Mouse (Mus musculus) olfactory bulb, adult 2 months (tissue): ENCODE data around the gene Rpl18a. TPM values are rescaled to one million over a fixed set of nuclear protein-coding genes. Genes with fewer than 3 reads are reported as not detected.
A peak's percentile ranks its signal among the peaks of the same experiment; 100 is the strongest.

ENCODE experiments used
- H3K27ac ChIP-seq: fragments of 200-500 bp; 2 replicates; pipeline ENCODE4 v1.5.1; 2012; ENCODE audit warnings: low read depth, low read length; ENCODE audit not compliant: insufficient read depth
- H3K4me1 ChIP-seq: fragments of 200-500 bp; 2 replicates; pipeline ENCODE4 v1.6.1; 2012; ENCODE audit warnings: low read length; ENCODE audit not compliant: control insufficient read depth, insufficient read depth
- H3K4me3 ChIP-seq: fragments of 200-500 bp; 2 replicates; pipeline ENCODE4 v1.5.1; 2012; ENCODE audit warnings: mild to moderate bottlenecking, low read depth, low read length, moderate library complexity; ENCODE audit not compliant: insufficient read depth
- CTCF ChIP-seq: fragments of 200-500 bp; IDR thresholded peaks from 2 replicates; pipeline ENCODE4 v1.5.1; 2012; ENCODE audit warnings: low read depth, mild to moderate bottlenecking, low read length, moderate library complexity; ENCODE audit not compliant: insufficient read depth
- POLR2A ChIP-seq: fragments of 200-500 bp; IDR thresholded peaks from 2 replicates; pipeline ENCODE4 v1.6.1; 2012; ENCODE audit warnings: mild to moderate bottlenecking, low read depth, low read length, moderate library complexity; ENCODE audit not compliant: insufficient read depth
- WGBS: fragments of 180-500 bp; shearing (Covaris S2); methylation state at CpG from one replicate; pipeline ENCODE4 v1.1.7; 2018; 5-methylcytosine and 5-hydroxymethylcytosine counted together
- polyA plus RNA-seq: library from polyadenylated mRNA; stranded (reverse); fragments of >200 nt; gene quantifications from 2 replicates; pipeline ENCODE4 v1.2.4, GENCODE M21; 2012; ENCODE audit warnings: low replicate concordance; ENCODE audit not compliant: missing spikeins, insufficient read depth, insufficient read length

Gene Rpl18a
- 776 and 1,161 TPM in 2 replicates for polyA plus RNA-seq

DNA sequence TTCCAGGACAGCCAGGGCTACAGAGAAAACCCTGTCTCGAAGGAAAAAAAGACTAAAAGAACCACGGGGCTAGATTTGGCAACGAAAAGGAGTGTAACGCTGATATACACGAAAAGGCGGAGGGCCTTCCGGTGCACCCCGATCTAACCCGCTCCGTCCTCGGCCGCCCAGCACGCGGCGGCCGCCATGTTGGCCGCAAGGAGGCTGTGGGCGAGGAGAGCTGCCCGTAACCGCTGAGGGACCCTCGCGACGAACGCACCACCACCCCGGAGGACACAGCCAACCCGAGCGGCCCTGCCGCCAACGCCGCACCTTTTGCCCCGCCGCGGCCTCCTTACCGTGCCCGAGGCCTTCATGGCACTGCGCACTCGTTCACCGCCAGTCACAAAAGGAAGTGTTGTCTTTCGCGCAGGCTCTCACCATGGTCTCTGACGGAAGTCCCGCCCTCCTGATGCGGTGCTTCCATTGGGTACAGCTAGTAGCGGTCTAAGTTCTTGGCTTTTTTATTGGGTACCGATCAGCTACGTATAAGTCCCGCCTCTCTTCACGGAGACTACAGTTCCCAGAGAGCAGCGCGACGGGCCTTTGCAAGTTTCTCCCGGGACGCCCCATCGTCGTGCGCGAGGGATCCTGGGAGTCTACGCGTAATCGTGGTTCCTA, at the start of gene Rpl18a:
Gene Rpl18a, minus strand, starts transcription at position 392 of the 660 bp plus-strand sequence.
- TF ChIP-seq POLR2A, result peak; percentile 74
- no peak for TF ChIP-seq CTCF
- Histone ChIP-seq H3K27ac (peak within 1 kb of the TSS; percentile 70; the same call in 1 of the 2 replicates), H3K4me3 (peak within 1 kb of the TSS; percentile 85), H3K4me1 (peaks cover 12% of the 10 kb centered on the region)
- WGBS, result under 1% methylated on average over 60 of the region's 60 CpGs

DNA sequence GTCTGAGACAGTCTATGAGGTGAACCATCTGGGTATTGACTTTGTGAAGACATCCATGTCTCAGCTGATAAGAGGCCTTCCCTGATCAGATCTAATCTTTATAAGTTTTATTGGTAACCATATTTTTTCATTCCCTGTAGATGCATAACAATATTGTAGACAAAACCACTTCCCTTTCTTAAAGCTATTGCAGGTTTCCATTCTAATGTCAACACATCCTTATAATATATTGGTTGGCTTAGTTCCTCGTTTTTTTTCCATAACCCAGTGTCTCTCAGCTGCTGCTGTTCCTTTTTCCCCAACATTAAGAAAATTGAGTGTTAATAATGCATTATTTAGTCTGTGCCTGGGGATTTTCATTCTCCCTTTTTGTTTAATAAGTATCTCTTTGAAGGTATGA, 46.0 kb upstream of the Rpl18a start:
- Histone ChIP-seq H3K4me3 (no peak overlapping the region), H3K4me1 (no peaks in the 10 kb centered on the region), H3K27ac (no peak overlapping the region)
- 30% methylated on average over 1 of the region's 1 CpGs for WGBS
- no peak for TF ChIP-seq POLR2A
- TF ChIP-seq CTCF, result no peak

DNA sequence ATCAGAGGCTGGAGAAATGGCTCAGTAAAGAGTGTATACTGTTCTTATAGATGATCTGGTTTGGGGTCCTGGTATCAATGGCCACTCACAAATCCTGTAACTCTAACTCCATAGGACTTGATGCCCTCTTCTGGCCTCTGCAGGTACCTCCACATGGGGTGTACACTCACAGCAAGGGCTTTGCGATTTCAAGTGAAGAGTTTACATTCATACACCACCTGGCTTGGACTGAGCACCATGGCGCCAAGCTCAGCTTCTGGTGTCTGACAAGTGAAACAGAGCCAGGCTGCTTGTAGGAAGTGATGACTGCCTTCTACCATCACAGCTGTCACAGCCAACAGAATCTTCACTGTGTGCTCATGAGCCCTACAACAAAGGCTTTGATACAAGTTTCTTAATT, 44.3 kb upstream of the Rpl18a start:
- Histone ChIP-seq H3K4me3 (no peak overlapping the region), H3K27ac (no peak overlapping the region), H3K4me1 (no peaks in the 10 kb centered on the region)
- TF ChIP-seq CTCF (no peak), POLR2A (no peak)
- 72% methylated on average over 2 of the region's 2 CpGs for WGBS

DNA sequence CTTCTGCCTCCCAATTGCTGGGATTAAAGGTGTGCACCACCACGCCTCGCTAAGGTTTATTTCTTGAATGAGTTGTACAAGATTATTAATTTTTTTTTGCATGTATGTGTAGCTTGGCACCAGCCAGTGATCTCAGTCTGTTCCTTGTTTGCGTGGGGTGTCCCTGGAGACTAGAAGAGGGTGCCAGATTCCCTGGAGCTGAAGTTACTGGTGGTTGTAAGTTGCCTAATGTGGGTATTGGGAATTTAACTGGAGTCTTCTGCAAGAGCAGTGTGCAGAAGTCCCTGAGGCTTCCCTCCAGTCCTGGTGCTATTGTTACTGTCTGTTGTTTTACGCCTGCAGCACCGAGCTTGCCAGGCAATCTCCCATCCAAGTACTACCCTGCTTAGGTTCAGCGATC, 40.0 kb upstream of the Rpl18a start:
- Histone ChIP-seq H3K4me1 (no peaks in the 10 kb centered on the region), H3K4me3 (no peak overlapping the region), H3K27ac (no peak overlapping the region)
- 85% methylated on average over 6 of the region's 6 CpGs for WGBS
- TF ChIP-seq CTCF (no peak), POLR2A (no peak)

DNA sequence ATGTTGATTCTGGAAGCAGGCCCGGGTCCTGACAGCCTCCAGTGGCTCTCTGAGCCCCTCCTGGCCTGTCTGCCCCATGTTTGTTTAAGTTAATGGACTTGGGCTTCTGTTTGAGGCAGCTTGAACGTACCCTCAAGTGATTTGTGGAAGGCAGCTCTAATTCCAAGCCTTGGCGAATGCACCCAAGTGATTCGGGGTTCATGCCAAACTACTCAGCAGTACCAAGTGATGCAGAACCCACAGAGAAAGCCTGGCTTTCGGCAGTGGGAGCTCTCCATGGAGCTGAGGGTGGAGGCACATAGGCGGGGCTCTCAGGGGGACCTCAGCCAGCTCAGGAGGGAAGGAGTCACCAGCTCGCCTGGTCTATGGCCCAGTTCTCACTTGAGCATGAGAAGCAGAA, 37.6 kb upstream of the Rpl18a start:
- Histone ChIP-seq H3K4me1 (no peaks in the 10 kb centered on the region), H3K4me3 (no peak overlapping the region), H3K27ac (no peak overlapping the region)
- 47% methylated on average over 7 of the region's 7 CpGs for WGBS
- TF ChIP-seq POLR2A, result no peak
- no peak for TF ChIP-seq CTCF

DNA sequence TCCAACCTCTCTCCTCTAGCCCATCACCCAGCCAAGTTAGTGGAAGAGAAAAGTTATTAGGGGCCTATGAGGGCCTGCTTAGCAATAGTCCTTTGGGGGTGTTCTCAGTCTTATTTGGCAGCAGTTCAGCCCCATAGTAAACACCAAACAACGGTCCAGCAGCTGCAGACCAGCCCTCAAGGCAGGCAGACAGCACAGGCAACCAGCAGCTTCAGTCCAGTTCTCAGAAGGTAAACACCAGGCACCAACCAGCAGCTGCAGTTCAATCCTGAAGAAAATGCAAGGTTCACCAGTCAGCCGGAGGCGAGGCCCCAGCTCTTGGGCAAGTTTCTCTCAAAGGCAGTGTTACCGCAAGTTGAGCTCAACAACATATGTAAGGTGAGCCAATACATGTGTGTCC, 35.8 kb upstream of the Rpl18a start:
- Histone ChIP-seq H3K4me3 (no peak overlapping the region), H3K4me1 (no peaks in the 10 kb centered on the region), H3K27ac (no peak overlapping the region)
- 77% methylated on average over 4 of the region's 4 CpGs for WGBS
- TF ChIP-seq POLR2A, result no peak
- no peak for TF ChIP-seq CTCF

DNA sequence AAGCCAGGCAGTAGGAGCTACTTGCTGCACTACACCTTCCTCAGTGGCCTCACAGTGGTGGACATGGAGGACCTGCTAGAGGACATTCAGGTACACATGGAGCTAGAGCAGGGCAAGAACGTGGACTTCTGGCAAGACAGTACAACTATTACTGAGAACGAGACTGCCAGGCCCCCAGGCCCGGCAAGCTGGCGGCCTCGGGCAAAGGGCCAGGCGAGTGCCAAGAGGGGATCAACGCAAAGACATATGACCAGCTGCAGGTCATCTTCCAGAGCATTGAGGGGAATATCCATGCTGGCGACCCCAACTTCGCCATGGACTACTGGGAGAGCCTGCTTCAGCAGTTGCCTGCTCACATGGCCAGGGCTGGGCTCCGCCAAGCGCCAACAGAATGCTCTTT, 34.5 kb upstream of the Rpl18a start:
- TF ChIP-seq CTCF (no peak), POLR2A (no peak)
- H3K4me3 ChIP-seq, result no peak overlapping the region
- no peak overlapping the region for H3K27ac ChIP-seq
- 92% methylated on average over 11 of the region's 11 CpGs for WGBS
- no peaks in the 10 kb centered on the region for H3K4me1 ChIP-seq

DNA sequence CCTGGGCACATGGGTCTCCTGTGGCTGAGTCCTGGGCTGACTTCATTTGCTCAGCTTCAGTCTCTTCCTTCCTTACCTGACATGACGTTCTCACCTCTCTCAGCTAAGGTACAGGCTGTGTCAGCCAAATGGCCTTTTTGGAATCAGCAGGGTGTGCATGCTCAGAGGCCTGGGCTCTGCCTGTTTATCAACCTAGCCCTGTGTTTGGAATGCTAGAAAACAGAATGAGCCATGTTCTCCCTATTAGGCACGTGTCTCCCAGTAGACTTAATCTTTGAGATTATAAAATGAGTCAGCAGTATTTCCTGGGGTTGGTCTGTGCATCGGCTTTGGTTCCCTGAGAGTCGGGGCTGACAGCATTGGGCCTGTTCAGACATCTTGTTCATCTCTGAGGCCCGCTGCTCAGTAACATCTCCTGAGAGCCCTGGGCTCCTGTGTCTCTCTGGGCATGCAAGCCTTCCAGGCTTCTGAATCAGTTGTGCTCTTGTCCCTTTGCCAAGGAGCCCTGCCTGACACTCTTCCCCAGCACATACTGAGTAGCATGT, 31.6 kb upstream of the Rpl18a start:
- H3K4me3 ChIP-seq, result no peak overlapping the region
- H3K27ac ChIP-seq, result no peak overlapping the region
- TF ChIP-seq POLR2A, result no peak
- no peak for TF ChIP-seq CTCF
- no peaks in the 10 kb centered on the region for H3K4me1 ChIP-seq
- 82% methylated on average over 5 of the region's 5 CpGs for WGBS

DNA sequence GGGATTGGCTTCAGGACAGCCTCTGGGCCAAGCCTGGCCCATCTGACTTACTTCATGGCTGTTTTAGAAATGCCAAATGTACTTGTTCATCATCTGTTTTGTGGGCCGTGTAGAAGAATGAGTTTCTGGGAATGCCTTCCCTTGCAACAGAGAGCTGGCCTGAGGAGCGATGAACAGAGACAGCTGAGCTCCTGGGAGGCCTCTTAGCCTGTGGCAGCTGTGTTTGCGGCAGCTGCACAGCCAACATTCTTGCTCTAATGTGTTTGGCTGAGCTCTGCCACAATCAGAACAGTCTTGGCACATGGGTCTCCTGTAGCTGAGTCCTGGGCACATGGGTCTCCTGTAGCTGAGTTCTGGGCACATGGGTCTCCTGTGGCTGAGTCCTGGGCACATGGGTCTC, 30.9 kb upstream of the Rpl18a start:
- H3K27ac ChIP-seq, result no peak overlapping the region
- TF ChIP-seq CTCF (no peak), POLR2A (no peak)
- 59% methylated on average over 3 of the region's 3 CpGs for WGBS

DNA sequence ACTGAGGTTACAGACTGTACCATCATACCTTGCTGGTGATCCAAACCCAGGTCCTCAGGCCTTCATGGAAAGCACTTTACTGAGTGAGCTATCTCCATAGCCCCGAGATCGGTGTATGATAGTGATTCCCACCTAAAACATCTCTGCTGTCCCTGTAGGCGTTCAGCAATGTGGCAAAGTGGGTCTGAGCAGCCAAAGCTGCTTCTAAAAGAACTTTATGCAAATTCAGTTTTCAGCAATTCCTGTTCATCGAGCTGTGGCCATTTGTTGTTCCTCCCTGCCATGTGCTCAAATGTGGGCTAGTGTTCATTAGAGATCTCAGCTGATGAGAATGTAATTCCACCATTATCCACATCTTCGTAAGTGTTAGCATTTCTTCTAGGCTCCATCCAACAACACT, 29.2 kb upstream of the Rpl18a start:
- no peak overlapping the region for H3K4me3 ChIP-seq
- TF ChIP-seq CTCF (no peak), POLR2A (no peak)
- H3K4me1 ChIP-seq, result no peaks in the 10 kb centered on the region
- no peak overlapping the region for H3K27ac ChIP-seq
- 62% methylated on average over 5 of the region's 5 CpGs for WGBS

More for the DNA sequence above, 30.9 kb upstream of the Rpl18a start:
- Histone ChIP-seq H3K4me3 (no peak overlapping the region), H3K4me1 (no peaks in the 10 kb centered on the region)
